Mouse (Mus musculus) liver, adult 2 months (tissue): ENCODE data around the gene Pms2. TPM values are rescaled to one million over a fixed set of nuclear protein-coding genes. Genes with fewer than 3 reads are reported as not detected.

Experiments used
- DNase-seq: peaks from one replicate; pipeline ENCODE4 v3.0.0-alpha.2; 2011; ENCODE audit warnings: low read depth, low spot score; ENCODE audit errors: extremely low read depth
- H3K27ac ChIP-seq: fragments of 200-500 bp; replicated peaks from 2 replicates; pipeline ENCODE4 v1.5.1; 2012; ENCODE audit warnings: low read depth, mild to moderate bottlenecking, control low read depth, inconsistent platforms, low read length; ENCODE audit not compliant: insufficient read depth
- H3K27me3 ChIP-seq: fragments of 200-500 bp; 2 replicates; pipeline ENCODE4 v1.6.1; 2012; ENCODE audit warnings: mild to moderate bottlenecking, moderate library complexity, low read length, inconsistent platforms; ENCODE audit not compliant: control insufficient read depth, insufficient read depth
- H3K36me3 ChIP-seq: fragments of 200-500 bp; 2 replicates; pipeline ENCODE4 v1.6.1; 2012; ENCODE audit warnings: low read length, inconsistent platforms; ENCODE audit not compliant: control insufficient read depth, insufficient read depth
- H3K4me1 ChIP-seq: fragments of 200-500 bp; 2 replicates; pipeline ENCODE4 v1.6.1; 2011; ENCODE audit warnings: low read length; ENCODE audit not compliant: control insufficient read depth, insufficient read depth
- H3K4me3 ChIP-seq: fragments of 200-500 bp; 2 replicates; pipeline ENCODE4 v1.5.1; 2011; ENCODE audit warnings: low read depth, mild to moderate bottlenecking, control low read depth, low read length, moderate library complexity; ENCODE audit not compliant: insufficient read depth
- H3K79me2 ChIP-seq: fragments of 200-500 bp; 2 replicates; pipeline ENCODE4 v1.6.1; 2012; ENCODE audit warnings: inconsistent platforms, mild to moderate bottlenecking, low read length, moderate library complexity; ENCODE audit not compliant: control insufficient read depth, insufficient read depth
- H3K9ac ChIP-seq: fragments of 200-500 bp; 2 replicates; pipeline ENCODE4 v1.6.1; 2012; ENCODE audit warnings: low read depth, mild to moderate bottlenecking, control low read depth, inconsistent platforms, low read length
- CTCF ChIP-seq: fragments of 200-500 bp; IDR thresholded peaks from 2 replicates; pipeline ENCODE4 v1.5.1; 2011; ENCODE audit warnings: low read depth, low read length, control low read depth
- POLR2A ChIP-seq: fragments of 200-500 bp; IDR thresholded peaks from 2 replicates; pipeline ENCODE4 v1.6.1; 2011; ENCODE audit warnings: low read length, control low read depth; ENCODE audit not compliant: insufficient read depth; ENCODE audit errors: extremely low read depth
- WGBS: fragments of 180-500 bp; shearing (Covaris S2); methylation state at CpG from one replicate; pipeline ENCODE4 v1.1.7; 2018; 5-methylcytosine and 5-hydroxymethylcytosine counted together
- polyA plus RNA-seq: library from polyadenylated mRNA; depleted of rRNA; stranded (reverse); fragments of >200 nt; gene quantifications from 2 replicates; pipeline ENCODE4 v1.2.3, GENCODE M21; 2012; rRNA removed
- total RNA-seq: library from RNA; depleted of rRNA; stranded (reverse); fragments of >200 nt; gene quantifications from 2 replicates; pipeline ENCODE4 v1.2.3, GENCODE M21; 2014; rRNA removed

Gene Pms2
- total RNA-seq (2.1 and 2.5 TPM in 2 replicates), polyA plus RNA-seq (0.46 and 0.88 TPM in 2 replicates)

- Histone ChIP-seq H3K4me3 (peak within 1 kb of the TSS; percentile 68), H3K79me2 (peaks cover 5% of the 10 kb centered on the region; the same call in 1 of the 2 replicates), H3K27me3 (no peaks in the 10 kb centered on the region), H3K36me3 (no peaks in the 10 kb centered on the region), H3K27ac (peak within 1 kb of the TSS; percentile 40), H3K9ac (peak within 1 kb of the TSS; percentile 57), H3K4me1 (peaks cover 2% of the 10 kb centered on the region; the same call in 1 of the 2 replicates)
- peak; percentile 96 for DNase-seq
- under 1% methylated on average over 70 of the region's 70 CpGs for WGBS
- TF ChIP-seq POLR2A (no peak), CTCF (no peak)
Observed at GRCm38 (mm10) chr5:143909417-143910400, at the start of gene Pms2, which contains the start of gene Aimp2. Pms2 (plus strand) TSS chr5:143909964. Aimp2 (minus strand) TSS chr5:143909847.

- no peaks in the 10 kb centered on the region for H3K4me1 ChIP-seq
- H3K27ac ChIP-seq, result no peak overlapping the region
- 92% methylated on average over 11 of the region's 11 CpGs for WGBS
- no peaks in the 10 kb centered on the region for H3K27me3 ChIP-seq
- no peak for DNase-seq
- H3K9ac ChIP-seq, result no peak overlapping the region
- TF ChIP-seq POLR2A (no peak), CTCF (no peak)
- peaks cover 28% of the 10 kb centered on the region for H3K36me3 ChIP-seq
- no peaks in the 10 kb centered on the region for H3K79me2 ChIP-seq
- H3K4me3 ChIP-seq, result no peak overlapping the region
Observed at GRCm38 (mm10) chr5:143871547-143872169, 38.1 kb upstream of the Pms2 start.

GRCm38 (mm10) chr5:143874571-143874970, 35.2 kb upstream of the Pms2 start:
- 80% methylated on average over 4 of the region's 4 CpGs for WGBS
- DNase-seq, result no peak
- Histone ChIP-seq H3K27ac (no peak overlapping the region), H3K79me2 (no peaks in the 10 kb centered on the region), H3K4me1 (no peaks in the 10 kb centered on the region), H3K36me3 (peaks cover 45% of the 10 kb centered on the region), H3K9ac (no peak overlapping the region), H3K4me3 (no peak overlapping the region), H3K27me3 (no peaks in the 10 kb centered on the region)
- TF ChIP-seq CTCF (no peak), POLR2A (no peak)

GRCm38 (mm10) chr5:143885274-143885673, 24.5 kb upstream of the Pms2 start:
- H3K27ac ChIP-seq, result no peak overlapping the region
- peaks cover 80% of the 10 kb centered on the region for H3K36me3 ChIP-seq
- 99% methylated on average over 3 of the region's 3 CpGs for WGBS
- no peaks in the 10 kb centered on the region for H3K4me1 ChIP-seq
- no peaks in the 10 kb centered on the region for H3K27me3 ChIP-seq
- no peak overlapping the region for H3K4me3 ChIP-seq
- no peak for TF ChIP-seq CTCF
- TF ChIP-seq POLR2A, result no peak
- no peak overlapping the region for H3K9ac ChIP-seq
- H3K79me2 ChIP-seq, result no peaks in the 10 kb centered on the region
- no peak for DNase-seq

GRCm38 (mm10) chr5:143890741-143891140, 19.0 kb upstream of the Pms2 start:
- Histone ChIP-seq H3K36me3 (peaks cover 51% of the 10 kb centered on the region), H3K27me3 (no peaks in the 10 kb centered on the region), H3K27ac (no peak overlapping the region), H3K79me2 (no peaks in the 10 kb centered on the region), H3K4me1 (no peaks in the 10 kb centered on the region), H3K9ac (no peak overlapping the region), H3K4me3 (no peak overlapping the region)
- DNase-seq, result no peak
- WGBS, result 49% methylated on average over 6 of the region's 6 CpGs
- no peak for TF ChIP-seq POLR2A
- TF ChIP-seq CTCF, result no peak
